Mouse (Mus musculus) kidney, embryonic 16.5 days (tissue): ENCODE measurements around the gene Map2k2. TPM values are rescaled to one million over a fixed set of nuclear protein-coding genes. Genes with fewer than 3 reads are reported as not detected.

Source experiments
- ATAC-seq: fragments of 200-750 bp; cut with Nextera tagmentation; 2 replicates; pipeline ENCODE4 v1.8.0; 2017; ENCODE audit warnings: moderate TSS enrichment; ENCODE audit not compliant: low FRiP score, low TSS enrichment
- H3K27ac ChIP-seq: fragments of 300-500 bp; sonication (generic); 2 replicates; pipeline ENCODE4 v1.5.1; 2014; ENCODE audit warnings: low read length
- H3K27me3 ChIP-seq: fragments of 300-500 bp; sonication (generic); 2 replicates; pipeline ENCODE4 v1.6.1; 2014; ENCODE audit warnings: low read length, control low read depth, mixed read lengths; ENCODE audit not compliant: insufficient read depth
- H3K36me3 ChIP-seq: fragments of 300-500 bp; sonication (generic); 2 replicates; pipeline ENCODE4 v1.6.1; 2014; ENCODE audit warnings: low read length, control low read depth, mixed read lengths; ENCODE audit not compliant: insufficient read depth
- H3K4me1 ChIP-seq: fragments of 300-500 bp; sonication (generic); 2 replicates; pipeline ENCODE4 v1.6.1; 2014; ENCODE audit warnings: low read length, control low read depth, mixed read lengths; ENCODE audit not compliant: insufficient read depth
- H3K4me2 ChIP-seq: fragments of 300-500 bp; sonication (generic); replicated peaks from 2 replicates; pipeline ENCODE4 v1.6.1; 2014; ENCODE audit warnings: low read depth, low read length
- H3K4me3 ChIP-seq: fragments of 300-500 bp; sonication (generic); 2 replicates; pipeline ENCODE4 v1.5.1; 2014; ENCODE audit warnings: mild to moderate bottlenecking, low read length
- H3K9ac ChIP-seq: fragments of 300-500 bp; sonication (generic); replicated peaks from 2 replicates; pipeline ENCODE4 v1.6.1; 2014; ENCODE audit warnings: low read length
- H3K9me3 ChIP-seq: fragments of 300-500 bp; sonication (generic); 2 replicates; pipeline ENCODE4 v1.6.1; 2016; ENCODE audit warnings: low read length, control low read depth
- WGBS: fragments of 180-500 bp; shearing (Covaris S2); extraction: QIAGEN DNeasy Blood & Tissue Kit; methylation state at CpG from one replicate; pipeline ENCODE4 v1.1.7; 2014; 5-methylcytosine and 5-hydroxymethylcytosine counted together
- polyA plus RNA-seq: library from polyadenylated mRNA; unstranded; fragments of >200 nt; fragmentation: Nextera tagmentation; extraction: Ambion mirVana; gene quantifications from 2 replicates; pipeline ENCODE4 v1.2.1, GENCODE M21; 2015

Map2k2 gene
- polyA plus RNA-seq, 1 experiment from 2014 or later = 195 TPM

GRCm38 (mm10) chr10:81092465-81093250 lies 13.1 kb upstream of the Map2k2 start:
- Histone ChIP-seq H3K4me2 (no peak overlapping the region), H3K36me3 (no peaks in the 10 kb centered on the region), H3K9me3 (no peaks in the 10 kb centered on the region), H3K4me3 (no peak overlapping the region), H3K27ac (no peak overlapping the region), H3K9ac (no peak overlapping the region), H3K4me1 (no peaks in the 10 kb centered on the region), H3K27me3 (no peaks in the 10 kb centered on the region)
- 57% methylated on average over 22 of the region's 22 CpGs for WGBS
- ATAC-seq = no peak

- H3K9ac ChIP-seq = no peak overlapping the region
- no peaks in the 10 kb centered on the region for H3K4me1 ChIP-seq
- ATAC-seq = no peak
- no peaks in the 10 kb centered on the region for H3K27me3 ChIP-seq
- H3K9me3 ChIP-seq = no peaks in the 10 kb centered on the region
- no peaks in the 10 kb centered on the region for H3K36me3 ChIP-seq
- 58% methylated on average over 9 of the region's 9 CpGs for WGBS
- no peak overlapping the region for H3K27ac ChIP-seq
- H3K4me3 ChIP-seq = no peak overlapping the region
- no peak overlapping the region for H3K4me2 ChIP-seq
These were observed 10.6 kb upstream of the Map2k2 start for GRCm38 (mm10) chr10:81094931-81095678.

- peak; percentile 88 for ATAC-seq
- Histone ChIP-seq H3K27ac (peak overlapping the region; percentile 99), H3K9me3 (no peaks in the 10 kb centered on the region)
These were observed 502 bp downstream of the Map2k2 start for GRCm38 (mm10) chr10:81106113-81106721.

GRCm38 (mm10) chr10:81112946-81113345 lies 7.2 kb downstream of the Map2k2 start:
- Histone ChIP-seq H3K9ac (no peak overlapping the region), H3K9me3 (no peaks in the 10 kb centered on the region), H3K27me3 (no peaks in the 10 kb centered on the region), H3K27ac (no peak overlapping the region), H3K4me1 (no peaks in the 10 kb centered on the region), H3K4me2 (no peak overlapping the region), H3K4me3 (no peak overlapping the region), H3K36me3 (peaks cover 79% of the 10 kb centered on the region)
- WGBS = 89% methylated on average over 6 of the region's 6 CpGs
- ATAC-seq = no peak

More at GRCm38 (mm10) chr10:81106113-81106721, 502 bp downstream of the Map2k2 start:
- Histone ChIP-seq H3K4me1 (peaks cover 24% of the 10 kb centered on the region), H3K4me2 (peak overlapping the region; percentile 83), H3K9ac (peak overlapping the region; percentile 96), H3K36me3 (peaks cover 29% of the 10 kb centered on the region), H3K4me3 (peak overlapping the region; percentile 85), H3K27me3 (no peaks in the 10 kb centered on the region)
- 2% methylated on average over 33 of the region's 35 CpGs for WGBS

- no peak for ATAC-seq
- peaks cover 87% of the 10 kb centered on the region for H3K36me3 ChIP-seq
- 90% methylated on average over 10 of the region's 10 CpGs for WGBS
- H3K9ac ChIP-seq = no peak overlapping the region
- H3K4me3 ChIP-seq = no peak overlapping the region
- no peak overlapping the region for H3K27ac ChIP-seq
- no peaks in the 10 kb centered on the region for H3K9me3 ChIP-seq
- H3K4me2 ChIP-seq = no peak overlapping the region
- no peaks in the 10 kb centered on the region for H3K27me3 ChIP-seq
- H3K4me1 ChIP-seq = no peaks in the 10 kb centered on the region
These were observed 13.9 kb downstream of the Map2k2 start for GRCm38 (mm10) chr10:81119625-81120024.

GRCm38 (mm10) chr10:81120650-81121049 lies 14.9 kb downstream of the Map2k2 start:
- H3K27me3 ChIP-seq = no peaks in the 10 kb centered on the region
- 85% methylated on average over 7 of the region's 7 CpGs for WGBS
- ATAC-seq = no peak

GRCm38 (mm10) chr10:81122889-81123288 lies 17.2 kb downstream of the Map2k2 start:
- H3K4me1 ChIP-seq = no peaks in the 10 kb centered on the region; the same call in 1 of the 2 replicates
- no peaks in the 10 kb centered on the region for H3K27me3 ChIP-seq
- no peak overlapping the region for H3K4me2 ChIP-seq
- no peak overlapping the region for H3K9ac ChIP-seq
- no peak overlapping the region for H3K27ac ChIP-seq
- no peaks in the 10 kb centered on the region for H3K9me3 ChIP-seq
- 64% methylated on average over 2 of the region's 2 CpGs for WGBS
- H3K4me3 ChIP-seq = no peak overlapping the region
- peaks cover 63% of the 10 kb centered on the region for H3K36me3 ChIP-seq
- no peak for ATAC-seq

More at GRCm38 (mm10) chr10:81120650-81121049, 14.9 kb downstream of the Map2k2 start:
- H3K9ac ChIP-seq = no peak overlapping the region
- peaks cover 77% of the 10 kb centered on the region for H3K36me3 ChIP-seq
- H3K4me1 ChIP-seq = no peaks in the 10 kb centered on the region
- H3K27ac ChIP-seq = no peak overlapping the region
- no peaks in the 10 kb centered on the region for H3K9me3 ChIP-seq
- H3K4me3 ChIP-seq = no peak overlapping the region
- no peak overlapping the region for H3K4me2 ChIP-seq

GRCm38 (mm10) chr10:81123500-81123899 lies 17.8 kb downstream of the Map2k2 start:
- Histone ChIP-seq H3K4me1 (peaks cover 5% of the 10 kb centered on the region; the same call in 1 of the 2 replicates), H3K27ac (no peak overlapping the region), H3K4me3 (no peak overlapping the region), H3K4me2 (no peak overlapping the region), H3K9me3 (no peaks in the 10 kb centered on the region), H3K36me3 (peaks cover 59% of the 10 kb centered on the region), H3K9ac (no peak overlapping the region), H3K27me3 (no peaks in the 10 kb centered on the region)
- WGBS = 73% methylated on average over 11 of the region's 11 CpGs
- no peak; the same call in 1 of the 2 replicates for ATAC-seq

DNA sequence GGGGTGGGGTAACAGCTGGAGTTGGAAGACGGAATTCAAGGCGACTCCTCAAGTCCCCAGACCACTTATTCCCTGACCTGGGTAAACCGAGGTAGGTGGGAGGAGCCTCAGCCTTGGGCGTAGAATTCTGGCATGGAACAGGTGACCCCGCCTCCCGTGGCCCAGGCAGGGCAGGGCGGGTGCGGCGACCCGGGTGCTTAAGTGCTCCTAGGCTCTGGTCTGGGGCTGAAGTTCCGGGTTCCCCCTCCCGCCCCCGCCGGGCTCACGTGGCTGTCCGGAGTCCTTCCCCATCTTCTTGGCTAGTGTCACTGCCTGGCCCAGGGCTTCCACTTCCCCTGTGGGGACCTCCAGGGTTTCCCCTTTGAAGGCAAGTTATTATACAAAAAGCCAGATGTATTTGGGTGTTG lies 28.5 kb downstream of the Map2k2 start:
- no peaks in the 10 kb centered on the region for H3K9me3 ChIP-seq
- H3K4me3 ChIP-seq = 0 out of 2 replicates have a peak overlapping the region, but pooled peaks have one; percentile 1
- peaks cover 37% of the 10 kb centered on the region for H3K4me1 ChIP-seq
- H3K9ac ChIP-seq = 0 out of 2 replicates have a peak overlapping the region, but pooled peaks have one; percentile 22
- ATAC-seq = no peak
- 4% methylated on average over 16 of the region's 16 CpGs for WGBS
- H3K27me3 ChIP-seq = no peaks in the 10 kb centered on the region; the same call in 1 of the 2 replicates
- H3K27ac ChIP-seq = 0 out of 2 replicates have a peak overlapping the region, but pooled peaks have one; percentile 4
- H3K4me2 ChIP-seq = peak overlapping the region; percentile 86
- H3K36me3 ChIP-seq = no peaks in the 10 kb centered on the region
